Mouse (Mus musculus) intestine, embryonic 16.5 days (tissue): ENCODE results near the gene Gm21961. TPM values are rescaled to one million over a fixed set of nuclear protein-coding genes. Genes with fewer than 3 reads are reported as not detected.
"Not testable (repeated sequence)": the region's sequence is repeated elsewhere in the genome, so short reads cannot be mapped to it uniquely, and the experiment has no call there.

Experiments used
- ATAC-seq: fragments of 200-750 bp; cut with Nextera tagmentation; 2 replicates; pipeline ENCODE4 v1.8.0; 2017; ENCODE audit warnings: moderate TSS enrichment, moderate library complexity
- H3K27ac ChIP-seq: fragments of 300-500 bp; sonication (generic); 2 replicates; pipeline ENCODE4 v1.5.1; 2014; ENCODE audit warnings: mild to moderate bottlenecking, low read length
- H3K27me3 ChIP-seq: fragments of 300-500 bp; sonication (generic); replicated peaks from 2 replicates; pipeline ENCODE4 v1.6.1; 2014; ENCODE audit warnings: low read length, control low read depth, mixed read lengths; ENCODE audit not compliant: control insufficient read depth, insufficient read depth
- H3K36me3 ChIP-seq: fragments of 300-500 bp; sonication (generic); 2 replicates; pipeline ENCODE4 v1.6.1; 2014; ENCODE audit warnings: low read length, control low read depth; ENCODE audit not compliant: control insufficient read depth, insufficient read depth
- H3K4me1 ChIP-seq: fragments of 300-500 bp; sonication (generic); 2 replicates; pipeline ENCODE4 v1.6.1; 2014; ENCODE audit warnings: low read length, control low read depth, mixed read lengths; ENCODE audit not compliant: control insufficient read depth, insufficient read depth
- H3K4me2 ChIP-seq: fragments of 300-500 bp; sonication (generic); 2 replicates; pipeline ENCODE4 v1.6.1; 2014; ENCODE audit warnings: low read depth, low read length, control low read depth
- H3K4me3 ChIP-seq: fragments of 300-500 bp; sonication (generic); 2 replicates; pipeline ENCODE4 v1.5.1; 2014; ENCODE audit warnings: mild to moderate bottlenecking, low read length
- H3K9ac ChIP-seq: fragments of 300-500 bp; sonication (generic); 2 replicates; pipeline ENCODE4 v1.6.1; 2014; ENCODE audit warnings: low read depth, low read length
- H3K9me3 ChIP-seq: fragments of 300-500 bp; sonication (generic); 2 replicates; pipeline ENCODE4 v1.6.1; 2016; ENCODE audit warnings: low read length, control low read depth; ENCODE audit not compliant: control insufficient read depth
- WGBS: fragments of 180-500 bp; shearing (Covaris S2); extraction: QIAGEN DNeasy Blood & Tissue Kit; methylation state at CpG from one replicate; pipeline ENCODE4 v1.1.7; 2014; 5-methylcytosine and 5-hydroxymethylcytosine counted together
- polyA plus RNA-seq: library from polyadenylated mRNA; unstranded; fragments of >200 nt; fragmentation: Nextera tagmentation; extraction: Ambion mirVana; gene quantifications from 2 replicates; pipeline ENCODE4 v1.2.1, GENCODE M21; 2015

The Gm21961 gene
- not detected in 2 replicates for polyA plus RNA-seq

DNA sequence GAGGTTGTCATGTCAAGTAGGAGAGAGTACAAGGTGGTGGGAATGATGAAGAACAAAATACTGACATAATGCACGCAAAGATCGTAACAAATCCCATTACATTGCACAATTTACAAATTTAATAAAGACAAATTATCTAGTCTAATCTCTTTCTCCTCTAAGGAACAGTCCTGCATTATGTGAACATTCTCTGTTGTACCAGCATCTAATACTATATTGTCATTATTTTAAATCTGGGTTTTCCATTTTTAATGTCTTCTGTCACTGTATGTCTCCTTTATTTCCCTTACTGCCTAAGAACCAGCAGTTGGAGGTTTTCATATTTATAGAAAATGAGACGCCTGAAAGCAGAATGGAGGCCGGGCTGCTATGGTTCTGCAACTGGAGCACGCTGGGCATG lies at the start of gene Gm21961:
TSS of gene Gm21961 (minus strand) at position 101 of the 400 bp plus-strand sequence.
- Histone ChIP-seq H3K4me2 (no peak within 1 kb of the TSS), H3K4me3 (no peak within 1 kb of the TSS), H3K9me3 (no peaks in the 10 kb centered on the region), H3K4me1 (no peaks in the 10 kb centered on the region), H3K9ac (no peak within 1 kb of the TSS), H3K27ac (no peak within 1 kb of the TSS), H3K27me3 (no peaks in the 10 kb centered on the region), H3K36me3 (no peaks in the 10 kb centered on the region)
- 90% methylated on average over 5 of the region's 5 CpGs for WGBS
- ATAC-seq, result no peak

DNA sequence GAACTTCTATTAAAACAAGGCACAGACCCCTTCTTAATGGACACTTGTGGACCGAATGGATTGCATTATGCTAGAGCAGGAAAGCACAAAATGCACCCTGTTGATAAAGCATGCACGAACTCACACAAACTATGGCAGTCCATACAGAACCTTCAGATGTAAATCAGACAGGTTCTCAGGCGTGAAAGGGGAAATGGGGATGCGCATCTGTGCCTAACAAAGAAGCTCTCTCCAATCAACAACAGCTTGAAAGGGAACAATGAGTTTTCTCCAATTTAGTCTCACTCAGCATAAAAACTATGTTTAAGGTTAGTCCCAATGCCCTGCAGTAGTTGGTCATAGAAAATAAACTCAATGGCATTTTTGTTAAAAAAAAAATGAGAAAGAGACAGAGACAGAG lies 27.3 kb upstream of the Gm21961 start:
- Histone ChIP-seq H3K4me2 (no peak overlapping the region), H3K4me1 (no peaks in the 10 kb centered on the region), H3K9me3 (no peaks in the 10 kb centered on the region), H3K27ac (no peak overlapping the region), H3K36me3 (no peaks in the 10 kb centered on the region), H3K27me3 (no peaks in the 10 kb centered on the region), H3K9ac (no peak overlapping the region), H3K4me3 (no peak overlapping the region)
- 71% methylated on average over 4 of the region's 4 CpGs for WGBS
- no peak for ATAC-seq

DNA sequence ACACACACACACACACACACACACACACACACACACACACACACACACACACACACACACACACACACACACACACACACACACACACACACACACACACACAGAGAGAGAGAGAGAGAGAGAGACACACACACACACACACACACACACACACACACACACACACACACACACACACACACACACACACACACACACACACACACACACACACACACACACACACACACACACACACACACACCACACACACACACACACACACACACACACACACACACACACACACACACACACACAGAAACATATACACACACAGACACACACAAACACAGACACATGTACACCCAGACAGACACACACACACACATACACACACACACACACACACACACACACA lies 24.5 kb upstream of the Gm21961 start:
- H3K36me3 ChIP-seq, H3K4me3 ChIP-seq, H3K4me1 ChIP-seq, H3K9ac ChIP-seq, H3K27ac ChIP-seq, ATAC-seq, H3K4me2 ChIP-seq, H3K9me3 ChIP-seq, H3K27me3 ChIP-seq: not testable (repeated sequence)

DNA sequence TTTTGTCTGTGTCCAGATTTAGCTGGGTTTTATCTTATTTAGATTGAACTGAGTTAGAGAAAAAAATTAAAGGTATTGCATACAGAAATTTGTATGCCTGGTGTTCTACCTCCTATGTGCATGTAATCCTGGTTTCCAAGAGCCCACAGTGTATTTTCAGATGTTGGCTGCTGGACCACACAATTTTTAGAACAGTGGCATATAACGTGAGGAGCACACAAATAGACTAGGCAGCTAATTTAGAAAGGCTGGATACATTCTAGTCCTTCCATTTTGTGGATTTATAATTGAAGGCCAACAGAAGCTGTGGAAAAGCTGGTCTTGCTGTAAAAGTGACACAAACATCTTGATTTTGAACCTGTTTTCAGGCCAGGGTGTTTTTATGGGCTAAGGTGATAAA lies 3.3 kb upstream of the Gm21961 start:
- H3K36me3 ChIP-seq, result no peaks in the 10 kb centered on the region
- no peak overlapping the region for H3K4me2 ChIP-seq
- no peak overlapping the region for H3K27ac ChIP-seq
- no peak for ATAC-seq
- no peak overlapping the region for H3K4me3 ChIP-seq
- H3K9me3 ChIP-seq, result no peaks in the 10 kb centered on the region
- 61% methylated on average over 1 of the region's 1 CpGs for WGBS
- H3K9ac ChIP-seq, result no peak overlapping the region
- H3K4me1 ChIP-seq, result no peaks in the 10 kb centered on the region
- no peaks in the 10 kb centered on the region for H3K27me3 ChIP-seq

DNA sequence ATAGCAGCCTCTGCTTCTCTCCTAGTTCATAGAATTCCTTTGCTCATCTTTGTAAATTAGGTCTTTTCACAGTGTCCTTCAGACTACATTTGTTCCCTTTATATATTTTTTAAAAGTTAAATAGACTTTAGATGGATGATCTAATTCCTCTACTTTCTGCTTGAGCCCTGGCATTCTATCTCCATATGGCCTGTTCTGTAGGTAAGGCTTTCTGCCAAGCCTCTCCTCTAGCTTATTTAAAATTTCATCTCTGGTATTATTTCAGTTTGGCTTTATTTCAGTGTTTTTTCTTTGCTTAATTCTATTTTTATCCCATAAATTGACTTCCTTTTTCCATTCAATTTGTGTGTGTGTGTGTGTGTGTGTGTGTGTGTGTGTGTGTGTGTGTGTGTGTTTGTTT lies 8.5 kb downstream of the Gm21961 start:
- H3K9ac ChIP-seq, result no peak overlapping the region
- no peak for ATAC-seq

DNA sequence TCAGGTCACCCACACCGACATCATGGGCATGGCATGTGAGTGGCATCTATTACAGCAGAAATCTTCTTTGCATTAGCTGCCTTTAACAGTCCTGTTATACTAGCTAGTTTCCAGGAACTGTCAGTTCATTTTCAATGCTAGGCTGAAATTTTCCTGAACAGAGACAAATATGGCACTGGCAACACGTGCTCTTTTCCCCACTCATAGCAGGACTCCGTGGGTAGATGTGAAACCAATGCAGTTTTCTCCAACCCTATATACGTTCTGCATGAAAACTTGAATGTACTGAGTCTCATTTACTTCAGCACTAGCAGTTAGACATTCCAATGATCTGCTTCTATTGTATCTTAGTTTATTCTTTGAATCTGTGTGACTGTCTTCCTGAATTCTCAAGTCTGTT lies 20.2 kb downstream of the Gm21961 start:
- WGBS, result 86% methylated on average over 4 of the region's 4 CpGs
- no peak for ATAC-seq
- no peak overlapping the region for H3K4me3 ChIP-seq

More for the DNA sequence above, 8.5 kb downstream of the Gm21961 start:
- Histone ChIP-seq H3K4me2 (no peak overlapping the region), H3K9me3 (no peaks in the 10 kb centered on the region), H3K36me3 (no peaks in the 10 kb centered on the region), H3K4me1 (no peaks in the 10 kb centered on the region), H3K27me3 (no peaks in the 10 kb centered on the region), H3K4me3 (no peak overlapping the region), H3K27ac (no peak overlapping the region)

DNA sequence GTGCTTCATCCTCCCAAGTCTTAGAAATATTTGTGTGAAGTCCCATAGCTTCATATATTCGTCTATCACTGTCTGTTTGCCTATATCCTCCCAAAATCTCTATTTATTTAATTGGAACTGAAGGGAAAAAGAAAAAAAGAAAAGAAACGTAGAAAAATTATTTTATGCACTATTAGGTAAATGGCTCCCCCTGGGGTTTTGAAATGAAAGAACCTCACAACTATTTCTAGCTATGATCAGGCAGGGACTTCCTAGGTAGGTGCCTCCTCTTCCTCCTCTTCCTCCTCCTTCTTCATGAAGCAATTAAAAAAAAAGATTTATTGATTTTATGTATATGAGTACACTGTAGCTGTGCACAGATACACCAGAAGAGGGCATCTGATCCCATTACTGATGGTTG lies 34.7 kb downstream of the Gm21961 start:
- 70% methylated on average over 2 of the region's 2 CpGs for WGBS
- H3K36me3 ChIP-seq, result no peaks in the 10 kb centered on the region
- no peak for ATAC-seq
- no peak overlapping the region for H3K4me3 ChIP-seq
- H3K9me3 ChIP-seq, result no peaks in the 10 kb centered on the region
- H3K27ac ChIP-seq, result no peak overlapping the region
- H3K4me2 ChIP-seq, result no peak overlapping the region
- no peak overlapping the region for H3K9ac ChIP-seq
- no peaks in the 10 kb centered on the region for H3K27me3 ChIP-seq
- H3K4me1 ChIP-seq, result no peaks in the 10 kb centered on the region

More for the DNA sequence above, 20.2 kb downstream of the Gm21961 start:
- H3K36me3 ChIP-seq, result no peaks in the 10 kb centered on the region
- H3K9me3 ChIP-seq, result no peaks in the 10 kb centered on the region
- no peak overlapping the region for H3K27ac ChIP-seq
- no peaks in the 10 kb centered on the region for H3K27me3 ChIP-seq
- H3K9ac ChIP-seq, result no peak overlapping the region
- H3K4me1 ChIP-seq, result no peaks in the 10 kb centered on the region
- no peak overlapping the region for H3K4me2 ChIP-seq

DNA sequence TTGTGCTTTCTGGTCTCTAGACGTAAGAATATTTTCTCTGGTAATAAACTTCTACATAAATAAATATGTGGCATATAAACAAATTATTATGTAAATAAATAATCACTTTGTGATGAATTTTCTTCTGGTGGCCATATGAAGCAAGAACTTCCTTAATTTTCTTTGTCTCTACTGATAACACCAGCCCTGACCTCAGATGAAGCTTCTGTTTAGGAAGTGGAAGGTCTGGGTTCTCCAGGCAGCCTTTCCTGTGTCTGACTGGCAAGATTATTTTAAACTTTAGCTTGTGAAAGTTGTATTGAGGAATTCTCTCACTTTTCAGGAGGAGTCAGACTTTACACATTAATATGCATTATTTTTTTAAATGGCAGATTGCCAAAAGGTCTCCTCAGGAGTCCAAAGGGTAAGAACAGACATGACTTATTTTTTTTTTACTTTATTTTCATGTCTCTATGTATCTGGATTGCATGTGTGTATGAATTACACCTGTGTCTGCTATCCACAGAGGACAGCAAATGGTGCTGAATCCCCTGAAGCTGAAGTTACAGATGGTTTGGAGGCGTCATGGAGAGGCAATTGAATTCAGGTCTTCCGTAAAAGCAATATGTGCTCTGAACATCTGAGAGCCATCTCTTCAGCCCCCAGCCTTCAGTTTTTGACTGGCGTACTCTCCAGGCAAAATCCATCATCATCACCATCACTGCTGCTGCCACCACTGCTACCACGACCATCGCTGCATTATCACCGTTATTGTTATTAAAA lies 38.5 kb downstream of the Gm21961 start:
- no peaks in the 10 kb centered on the region for H3K36me3 ChIP-seq
- no peaks in the 10 kb centered on the region for H3K27me3 ChIP-seq
- no peak overlapping the region for H3K27ac ChIP-seq
- no peak overlapping the region for H3K9ac ChIP-seq
- H3K4me2 ChIP-seq, result no peak overlapping the region
- no peaks in the 10 kb centered on the region for H3K9me3 ChIP-seq
- ATAC-seq, result no peak
- no peaks in the 10 kb centered on the region for H3K4me1 ChIP-seq
- WGBS, result 87% methylated on average over 7 of the region's 7 CpGs
- no peak overlapping the region for H3K4me3 ChIP-seq
